Mouse (Mus musculus): ENCODE measurements around the gene Arhgap24. TPM values are rescaled to one million over a fixed set of nuclear protein-coding genes. Genes with fewer than 3 reads are reported as not detected.

Arhgap24 gene
- polyA plus RNA-seq, 1 experiment from 2014 or later = 11.3 TPM

- Histone ChIP-seq H3K4me2 (ENCODE audit: low read depth, low read length) (no peak overlapping the region), H3K9me3 (ENCODE audit: control insufficient read depth, low read length) (no peaks in the 10 kb centered on the region), H3K36me3 (ENCODE audit: control insufficient read depth, insufficient read depth, low read length) (no peaks in the 10 kb centered on the region), H3K27me3 (replicated peaks; ENCODE audit: control insufficient read depth, insufficient read depth, low read length) (no peaks in the 10 kb centered on the region), H3K4me1 (ENCODE audit: control insufficient read depth, insufficient read depth, low read length) (no peaks in the 10 kb centered on the region), H3K9ac (ENCODE audit: low read depth, low read length) (no peak overlapping the region), H3K27ac (ENCODE audit: low read length) (no peak overlapping the region), H3K4me3 (ENCODE audit: low read length) (no peak overlapping the region)
- ATAC-seq = no peak
- 84% methylated on average over 6 of the region's 6 CpGs for WGBS
These were observed 221.4 kb downstream of the Arhgap24 start for GRCm38 (mm10) chr5:102702581-102702980.

DNA sequence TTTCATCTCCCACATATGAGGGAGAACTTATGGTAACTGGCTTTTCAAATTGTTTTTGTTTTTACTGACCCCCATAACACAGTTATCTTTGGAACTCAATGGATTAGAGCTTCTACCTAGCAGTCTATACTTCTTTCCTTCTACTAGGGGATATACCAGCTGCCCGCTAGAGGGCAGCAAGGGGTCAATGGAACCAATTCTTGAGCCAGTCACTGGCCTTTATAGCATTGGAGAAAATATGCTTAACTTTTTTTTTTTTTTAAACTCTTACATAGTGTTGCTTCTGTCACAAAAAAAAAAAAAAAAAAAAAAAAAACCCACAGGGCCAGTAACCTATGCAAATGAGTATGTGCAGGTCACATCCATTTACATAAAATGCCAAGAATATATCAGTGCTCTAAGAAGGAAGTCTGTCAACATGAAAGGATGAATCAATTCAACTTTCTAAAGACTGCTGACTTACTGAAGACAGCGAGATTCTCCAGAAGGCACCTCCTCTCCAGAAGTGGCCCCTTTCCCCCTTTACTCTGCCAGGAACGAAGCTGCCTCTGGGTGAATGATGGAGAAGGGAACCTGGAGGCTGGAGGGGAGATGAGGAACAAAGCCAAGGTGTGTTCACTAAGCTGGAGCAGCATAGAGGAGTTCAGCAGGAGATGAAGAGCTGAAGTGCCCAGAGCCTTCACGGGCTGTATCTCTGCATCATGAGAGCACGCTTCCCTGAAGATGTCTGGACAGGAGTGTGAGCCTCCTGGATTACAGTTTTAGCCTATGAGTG lies 222.3 kb downstream of the Arhgap24 start:
- 51% methylated on average over 5 of the region's 5 CpGs for WGBS
- no peaks in the 10 kb centered on the region for H3K27me3 ChIP-seq (replicated peaks; ENCODE audit: control insufficient read depth, insufficient read depth, low read length)
- H3K9ac ChIP-seq (ENCODE audit: low read depth, low read length) = no peak overlapping the region
- H3K4me3 ChIP-seq (ENCODE audit: low read length) = no peak overlapping the region
- H3K4me2 ChIP-seq (ENCODE audit: low read depth, low read length) = no peak overlapping the region
- 0 out of 2 replicates have a peak, but pooled peaks have one; percentile 44 for ATAC-seq
- no peak overlapping the region for H3K27ac ChIP-seq (ENCODE audit: low read length)
- no peaks in the 10 kb centered on the region for H3K36me3 ChIP-seq (ENCODE audit: control insufficient read depth, insufficient read depth, low read length)
- H3K9me3 ChIP-seq (ENCODE audit: control insufficient read depth, low read length) = no peaks in the 10 kb centered on the region
- H3K4me1 ChIP-seq (ENCODE audit: control insufficient read depth, insufficient read depth, low read length) = no peaks in the 10 kb centered on the region

- no peak for ATAC-seq
- H3K27me3 ChIP-seq (replicated peaks; ENCODE audit: control insufficient read depth, insufficient read depth, low read length) = no peaks in the 10 kb centered on the region
- WGBS = 43% methylated on average over 2 of the region's 2 CpGs
These were observed 224.0 kb downstream of the Arhgap24 start for GRCm38 (mm10) chr5:102705170-102705569.

DNA sequence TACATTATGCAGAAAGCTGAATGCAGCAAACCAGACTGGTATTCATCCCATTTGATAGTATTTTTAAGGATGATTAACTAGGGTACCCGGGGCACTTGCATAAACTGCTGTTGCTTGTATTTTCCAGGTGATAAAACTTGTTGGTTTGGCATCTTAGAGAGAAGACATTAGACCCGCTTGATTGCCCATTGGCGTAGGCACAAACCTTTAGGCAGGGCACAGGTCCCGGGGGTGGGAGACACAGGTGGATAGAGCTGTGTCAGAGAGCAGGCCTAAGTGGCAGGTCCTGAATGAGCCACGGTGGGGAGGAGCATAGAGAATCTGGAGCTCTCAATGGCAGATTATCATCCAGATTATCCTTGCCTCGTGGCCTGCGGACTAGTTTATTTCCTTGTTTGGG lies 229.1 kb downstream of the Arhgap24 start:
- H3K4me2 ChIP-seq (ENCODE audit: low read depth, low read length) = no peak overlapping the region
- H3K4me3 ChIP-seq (ENCODE audit: low read length) = no peak overlapping the region
- ATAC-seq = no peak
- H3K27me3 ChIP-seq (replicated peaks; ENCODE audit: control insufficient read depth, insufficient read depth, low read length) = no peaks in the 10 kb centered on the region
- WGBS = 81% methylated on average over 7 of the region's 7 CpGs
- no peak overlapping the region for H3K27ac ChIP-seq (ENCODE audit: low read length)
- no peaks in the 10 kb centered on the region for H3K4me1 ChIP-seq (ENCODE audit: control insufficient read depth, insufficient read depth, low read length)
- H3K9me3 ChIP-seq (ENCODE audit: control insufficient read depth, low read length) = no peaks in the 10 kb centered on the region
- H3K9ac ChIP-seq (ENCODE audit: low read depth, low read length) = no peak overlapping the region
- H3K36me3 ChIP-seq (ENCODE audit: control insufficient read depth, insufficient read depth, low read length) = no peaks in the 10 kb centered on the region

More at GRCm38 (mm10) chr5:102705170-102705569, 224.0 kb downstream of the Arhgap24 start:
- no peak overlapping the region for H3K9ac ChIP-seq (ENCODE audit: low read depth, low read length)
- no peak overlapping the region for H3K27ac ChIP-seq (ENCODE audit: low read length)
- no peak overlapping the region for H3K4me3 ChIP-seq (ENCODE audit: low read length)
- H3K4me1 ChIP-seq (ENCODE audit: control insufficient read depth, insufficient read depth, low read length) = no peaks in the 10 kb centered on the region
- no peak overlapping the region for H3K4me2 ChIP-seq (ENCODE audit: low read depth, low read length)
- H3K36me3 ChIP-seq (ENCODE audit: control insufficient read depth, insufficient read depth, low read length) = no peaks in the 10 kb centered on the region
- H3K9me3 ChIP-seq (ENCODE audit: control insufficient read depth, low read length) = no peaks in the 10 kb centered on the region

- Histone ChIP-seq H3K36me3 (ENCODE audit: control insufficient read depth, insufficient read depth, low read length) (no peaks in the 10 kb centered on the region), H3K27me3 (replicated peaks; ENCODE audit: control insufficient read depth, insufficient read depth, low read length) (no peaks in the 10 kb centered on the region), H3K4me2 (ENCODE audit: low read depth, low read length) (no peak overlapping the region), H3K27ac (ENCODE audit: low read length) (no peak overlapping the region), H3K4me3 (ENCODE audit: low read length) (no peak overlapping the region), H3K9me3 (ENCODE audit: control insufficient read depth, low read length) (no peaks in the 10 kb centered on the region), H3K9ac (ENCODE audit: low read depth, low read length) (no peak overlapping the region), H3K4me1 (ENCODE audit: control insufficient read depth, insufficient read depth, low read length) (no peaks in the 10 kb centered on the region)
- 53% methylated on average over 8 of the region's 8 CpGs for WGBS
- no peak for ATAC-seq
These were observed 238.3 kb downstream of the Arhgap24 start for GRCm38 (mm10) chr5:102719368-102719972.

- H3K36me3 ChIP-seq (ENCODE audit: control insufficient read depth, insufficient read depth, low read length) = no peaks in the 10 kb centered on the region
- H3K4me3 ChIP-seq (ENCODE audit: low read length) = no peak overlapping the region
- no peaks in the 10 kb centered on the region for H3K4me1 ChIP-seq (ENCODE audit: control insufficient read depth, insufficient read depth, low read length)
- H3K27ac ChIP-seq (ENCODE audit: low read length) = no peak overlapping the region
- H3K9me3 ChIP-seq (ENCODE audit: control insufficient read depth, low read length) = no peaks in the 10 kb centered on the region
- ATAC-seq = no peak
- H3K4me2 ChIP-seq (ENCODE audit: low read depth, low read length) = no peak overlapping the region
- H3K27me3 ChIP-seq (replicated peaks; ENCODE audit: control insufficient read depth, insufficient read depth, low read length) = no peaks in the 10 kb centered on the region
- H3K9ac ChIP-seq (ENCODE audit: low read depth, low read length) = no peak overlapping the region
- 82% methylated on average over 3 of the region's 3 CpGs for WGBS
These were observed 242.4 kb downstream of the Arhgap24 start for GRCm38 (mm10) chr5:102723558-102723957.

- Histone ChIP-seq H3K4me1 (ENCODE audit: control insufficient read depth, insufficient read depth, low read length) (no peaks in the 10 kb centered on the region), H3K9ac (ENCODE audit: low read depth, low read length) (peak overlapping the region; percentile 35; the same call in 1 of the 2 replicates), H3K27ac (ENCODE audit: low read length) (peak overlapping the region; percentile 80), H3K9me3 (ENCODE audit: control insufficient read depth, low read length) (no peaks in the 10 kb centered on the region), H3K4me2 (ENCODE audit: low read depth, low read length) (peak overlapping the region; percentile 36), H3K36me3 (ENCODE audit: control insufficient read depth, insufficient read depth, low read length) (no peaks in the 10 kb centered on the region), H3K27me3 (replicated peaks; ENCODE audit: control insufficient read depth, insufficient read depth, low read length) (no peaks in the 10 kb centered on the region), H3K4me3 (ENCODE audit: low read length) (peak overlapping the region; percentile 32)
- peak; percentile 63 for ATAC-seq
- 23% methylated on average over 7 of the region's 9 CpGs for WGBS
These were observed 243.7 kb downstream of the Arhgap24 start for GRCm38 (mm10) chr5:102724813-102725348.

DNA sequence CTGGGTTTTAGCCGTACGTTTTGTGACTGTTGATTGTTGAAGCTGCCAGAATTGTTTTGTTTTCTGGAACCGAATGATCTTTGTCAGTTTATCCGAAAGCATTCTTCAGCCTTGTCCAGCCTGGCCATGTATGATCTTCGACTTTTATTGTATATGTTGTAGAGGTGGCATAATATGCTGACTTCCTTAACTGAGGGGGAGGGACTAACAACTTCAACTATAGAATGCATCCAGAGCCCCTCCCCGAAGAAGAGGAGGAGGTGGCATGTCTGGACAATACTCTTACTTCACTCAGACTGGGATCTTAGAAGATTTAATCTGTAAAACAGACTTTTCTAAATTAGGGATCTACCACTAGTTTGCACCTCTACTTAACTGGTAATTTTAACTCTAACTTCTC lies 244.2 kb downstream of the Arhgap24 start:
- peak overlapping the region; percentile 35 for H3K9ac ChIP-seq (ENCODE audit: low read depth, low read length)
- H3K4me3 ChIP-seq (ENCODE audit: low read length) = peak overlapping the region; percentile 32
- H3K4me1 ChIP-seq (ENCODE audit: control insufficient read depth, insufficient read depth, low read length) = no peaks in the 10 kb centered on the region
- no peaks in the 10 kb centered on the region for H3K9me3 ChIP-seq (ENCODE audit: control insufficient read depth, low read length)
- peak overlapping the region; percentile 36 for H3K4me2 ChIP-seq (ENCODE audit: low read depth, low read length)
- H3K27ac ChIP-seq (ENCODE audit: low read length) = peak overlapping the region; percentile 80
- H3K27me3 ChIP-seq (replicated peaks; ENCODE audit: control insufficient read depth, insufficient read depth, low read length) = no peaks in the 10 kb centered on the region
- no peaks in the 10 kb centered on the region for H3K36me3 ChIP-seq (ENCODE audit: control insufficient read depth, insufficient read depth, low read length)
- WGBS = 44% methylated on average over 6 of the region's 6 CpGs
- 0 out of 2 replicates have a peak, but pooled peaks have one; percentile 38 for ATAC-seq

DNA sequence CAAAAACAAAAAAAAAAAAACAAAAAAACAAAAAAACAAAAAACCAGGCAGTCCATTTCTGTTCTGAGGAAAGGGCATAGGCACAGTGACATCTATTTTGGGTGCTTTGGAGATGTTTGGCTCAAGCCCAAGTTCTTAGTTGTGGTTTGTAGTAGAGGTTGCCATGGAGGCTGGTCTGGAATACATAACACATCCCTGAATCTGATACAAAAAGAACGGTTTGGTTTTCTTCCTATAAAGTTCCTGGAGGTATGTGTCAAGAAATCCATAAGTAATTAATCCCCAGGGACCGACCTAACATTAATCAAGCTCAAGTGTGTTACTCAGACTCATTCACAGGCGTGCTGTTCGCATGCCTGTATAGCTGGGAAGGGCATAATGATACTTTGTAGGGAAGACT lies 245.8 kb downstream of the Arhgap24 start:
- Histone ChIP-seq H3K4me1 (ENCODE audit: control insufficient read depth, insufficient read depth, low read length) (no peaks in the 10 kb centered on the region), H3K36me3 (ENCODE audit: control insufficient read depth, insufficient read depth, low read length) (no peaks in the 10 kb centered on the region), H3K27me3 (replicated peaks; ENCODE audit: control insufficient read depth, insufficient read depth, low read length) (no peaks in the 10 kb centered on the region), H3K4me3 (ENCODE audit: low read length) (no peak overlapping the region), H3K4me2 (ENCODE audit: low read depth, low read length) (no peak overlapping the region), H3K9ac (ENCODE audit: low read depth, low read length) (no peak overlapping the region), H3K9me3 (ENCODE audit: control insufficient read depth, low read length) (no peaks in the 10 kb centered on the region), H3K27ac (ENCODE audit: low read length) (no peak overlapping the region)
- no peak for ATAC-seq
- 60% methylated on average over 4 of the region's 4 CpGs for WGBS
